Mouse (Mus musculus) hindlimb bud, embryonic 11.5 days (tissue): Measurements from ENCODE around the gene Pak7.

Experiments
- DNase-seq: peaks from one replicate; pipeline ENCODE4 v3.0.0-alpha.2; 2012; ENCODE audit warnings: low read depth, low spot score; ENCODE audit errors: extremely low spot score

Gene Pak7

GRCm38 (mm10) chr2:136175030-136175429 is 212.7 kb downstream of the Pak7 start:
- DNase-seq = no peak

- no peak for DNase-seq
Observed at GRCm38 (mm10) chr2:136150752-136151151, 237.0 kb downstream of the Pak7 start.

GRCm38 (mm10) chr2:136149530-136149929 is 238.2 kb downstream of the Pak7 start:
- DNase-seq = peak; percentile 30

- DNase-seq = peak; percentile 75
Observed at GRCm38 (mm10) chr2:136148999-136149398, 238.8 kb downstream of the Pak7 start.

- no peak for DNase-seq
Observed at GRCm38 (mm10) chr2:136140807-136141206, 247.0 kb downstream of the Pak7 start.

GRCm38 (mm10) chr2:136139159-136140069 is 248.4 kb downstream of the Pak7 start:
- no peak for DNase-seq

- no peak for DNase-seq
Observed at GRCm38 (mm10) chr2:136138451-136138850, 249.3 kb downstream of the Pak7 start.

GRCm38 (mm10) chr2:136121867-136122266 is 265.9 kb downstream of the Pak7 start:
- DNase-seq = no peak

- DNase-seq = no peak
Observed at GRCm38 (mm10) chr2:136118006-136118405, 269.8 kb downstream of the Pak7 start.

GRCm38 (mm10) chr2:136113374-136113773 is 274.4 kb downstream of the Pak7 start:
- no peak for DNase-seq

- no peak for DNase-seq
Observed at GRCm38 (mm10) chr2:136109038-136109363, 278.8 kb downstream of the Pak7 start.

GRCm38 (mm10) chr2:136108124-136109037 is 279.4 kb downstream of the Pak7 start:
- no peak for DNase-seq

- no peak for DNase-seq
Observed at GRCm38 (mm10) chr2:136107597-136107996, 280.2 kb downstream of the Pak7 start.

- DNase-seq = no peak
Observed at GRCm38 (mm10) chr2:136097143-136097542, 290.6 kb downstream of the Pak7 start.

- DNase-seq = no peak
Observed at GRCm38 (mm10) chr2:136095978-136096377, 291.8 kb downstream of the Pak7 start.

GRCm38 (mm10) chr2:136064356-136064755 is 323.4 kb downstream of the Pak7 start:
- no peak for DNase-seq

GRCm38 (mm10) chr2:136059029-136059669 is 328.6 kb downstream of the Pak7 start:
- DNase-seq = no peak

GRCm38 (mm10) chr2:136058398-136058797 is 329.4 kb downstream of the Pak7 start:
- DNase-seq = no peak

GRCm38 (mm10) chr2:136057861-136058331 is 329.9 kb downstream of the Pak7 start:
- DNase-seq = no peak

GRCm38 (mm10) chr2:136051688-136052289 is 336.0 kb downstream of the Pak7 start, which contains the start of gene Lamp5:
Gene Lamp5, plus strand, starts transcription at chr2:136052239.
- no peak for DNase-seq
